Mouse (Mus musculus) MEL (cell line): Measurements from ENCODE around the gene Fcho1.

Experiments used
- CTCF ChIP-seq, 3 experiments: IDR thresholded peaks in 2 of 3; conservative IDR thresholded peaks in 1 of 3; 2 replicates each; pipeline ENCODE4 v1.5.1; 2011 to 2012; ENCODE audit warnings: low read length in 3 of 3, low read depth in 2 of 3, mild to moderate bottlenecking in 2 of 3, improper control_type of control experiment in 1 of 3, inconsistent platforms in 1 of 3, mixed read lengths in 1 of 3, moderate library complexity in 1 of 3; ENCODE audit not compliant: control insufficient read depth in 1 of 3, insufficient read depth in 1 of 3, poor library complexity in 1 of 3, severe bottlenecking in 1 of 3
- RAD21 ChIP-seq: IDR thresholded peaks from 2 replicates; pipeline ENCODE4 v1.6.1; 2011; ENCODE audit warnings: mild to moderate bottlenecking, low read depth, low read length, improper control_type of control experiment
- TCF12 ChIP-seq: IDR thresholded peaks from 2 replicates; pipeline ENCODE4 v1.6.1; 2014; ENCODE audit warnings: low read depth, mild to moderate bottlenecking, inconsistent platforms, low read length, improper control_type of control experiment, moderate library complexity
- ZKSCAN1 ChIP-seq: IDR thresholded peaks from 2 replicates; pipeline ENCODE4 v1.6.1; 2012; ENCODE audit warnings: low read depth, mild to moderate bottlenecking, inconsistent platforms, low read length, improper control_type of control experiment, moderate library complexity

GRCm38 (mm10) chr8:71723047-71723551 is 2.4 kb downstream of the Fcho1 start:
- TF ChIP-seq ZKSCAN1 (no peak), CTCF (IDR thresholded peaks at IDR 0.05 in 2 of 3, conservative IDR thresholded peaks at IDR 0.05 in 1 of 3; ENCODE audit: control insufficient read depth in 1 of 3, insufficient read depth in 1 of 3, low read depth in 2 of 3, low read length in 3 of 3, poor library complexity in 1 of 3, severe bottlenecking in 1 of 3) (no peak), TCF12 (no peak), RAD21 (no peak)
